In the genomic region with DNA sequence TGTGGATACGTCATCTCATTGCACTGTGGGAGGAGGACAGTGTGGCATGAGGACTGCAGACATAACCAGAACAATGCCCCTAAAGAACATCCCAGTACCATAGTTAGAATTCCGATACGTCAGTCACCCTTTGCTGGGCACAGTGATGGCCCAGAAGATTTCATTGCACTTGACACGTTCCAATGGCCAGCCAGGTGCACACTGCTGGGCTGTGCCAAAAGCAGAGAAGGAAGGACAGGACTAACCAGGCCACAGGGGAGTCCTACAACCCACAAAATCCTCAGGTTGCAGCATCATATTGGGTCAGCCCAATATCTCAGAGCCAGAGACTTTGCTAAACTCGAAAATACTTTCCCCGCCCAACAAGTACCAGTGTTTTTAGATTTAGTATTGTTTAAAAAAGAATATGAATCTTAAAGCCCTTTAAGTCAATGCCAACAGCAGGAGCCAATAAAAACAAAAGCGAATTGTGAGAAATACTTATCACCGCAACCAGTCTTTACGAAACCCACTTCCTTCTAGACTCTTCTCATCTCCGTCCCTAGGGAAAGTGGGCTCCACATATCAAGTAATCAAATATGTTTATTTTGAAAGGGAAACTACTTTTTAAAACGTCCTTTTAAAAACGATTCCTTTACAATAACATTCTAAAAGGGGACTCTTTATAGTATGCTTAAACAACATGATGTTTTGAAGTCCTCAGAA, we compare ENCODE assay signal across 19 mouse cellular contexts. TPM values are rescaled to one million over a fixed set of nuclear protein-coding genes. Genes with fewer than 3 reads are reported as not detected.
DNase-seq lines count a peak whose midpoint lies in the region; ATAC-seq and TF ChIP-seq lines count a peak whose summit lies in the region.
"Had no signal": no experiment of that assay in that cellular context is flagged by ENCODE, and none has a peak within 500 bp of the region (broad histone marks: within the 10 kb centered on the region; RNA-seq: fewer than 3 reads in every experiment).

No protein-coding gene starts in this region.

- H3K27me3 ChIP-seq in kidney, embryonic 15.5 days: no peaks in the 10 kb centered on the region
- H3K27me3 ChIP-seq in spleen, adult 2 months (ENCODE audit: control insufficient read depth, insufficient read depth, low read length): no peaks in the 10 kb centered on the region
- no peaks in the 10 kb centered on the region for H3K27me3 ChIP-seq in splenic B cell, adult 2 months (ENCODE audit: control insufficient read depth, insufficient read depth, low read length, poor library complexity, severe bottlenecking)
- H3K27me3 ChIP-seq: forebrain, embryonic 13.5 days; liver, embryonic 15.5 days; stomach, embryonic 15.5 days had no signal

- H3K4me1 ChIP-seq in kidney, embryonic 15.5 days: peaks cover 34% of the 10 kb centered on the region
- peaks cover 18% of the 10 kb centered on the region for H3K4me1 ChIP-seq in spleen, adult 2 months (ENCODE audit: control insufficient read depth, insufficient read depth, insufficient read length)
- H3K4me1 ChIP-seq: forebrain, embryonic 13.5 days had no signal

- 0 out of 2 replicates have a peak, but pooled peaks cover 3% of the 10 kb centered on the region for H3K9me3 ChIP-seq in kidney, embryonic 15.5 days (replicated peaks)
- H3K9me3 ChIP-seq: forebrain, embryonic 13.5 days; liver, embryonic 15.5 days; stomach, embryonic 15.5 days had no signal

- H3K27ac ChIP-seq in kidney, embryonic 15.5 days: no peak overlapping the region
- H3K27ac ChIP-seq in spleen, adult 2 months (ENCODE audit: insufficient read depth, low read length): peak overlapping the region; percentile 19
- H3K27ac ChIP-seq: forebrain, embryonic 13.5 days; hindbrain, postnatal 0 days; liver, embryonic 15.5 days; stomach, embryonic 15.5 days had no signal

- ATAC-seq in kidney, embryonic 15.5 days (replicated peaks; ENCODE audit: low FRiP score): 0 out of 2 replicates have a peak, but pooled peaks have one; percentile 49
- ATAC-seq: forebrain, embryonic 13.5 days; hindbrain, postnatal 0 days had no signal

- WGBS in kidney, embryonic 15.5 days: 39% methylated on average over 12 of the region's 12 CpGs
- 18% methylated on average over 12 of the region's 12 CpGs for WGBS in spleen, adult 2 months

- no peak overlapping the region for H3K4me2 ChIP-seq in kidney, embryonic 15.5 days
- H3K4me2 ChIP-seq: forebrain, embryonic 13.5 days; liver, embryonic 15.5 days; stomach, embryonic 15.5 days had no signal

- TF ChIP-seq POLR2A in spleen, adult 2 months (IDR thresholded peaks at IDR 0.05; ENCODE audit: low read depth, low read length): no peak

- no peaks in the 10 kb centered on the region for H3K36me3 ChIP-seq in kidney, embryonic 15.5 days
- no peaks in the 10 kb centered on the region for H3K36me3 ChIP-seq in spleen, adult 2 months (ENCODE audit: control insufficient read depth, insufficient read depth, low read length)
- H3K36me3 ChIP-seq in splenic B cell, adult 2 months (ENCODE audit: control insufficient read depth, insufficient read depth, low read length, poor library complexity, severe bottlenecking): no peaks in the 10 kb centered on the region
- H3K36me3 ChIP-seq: liver, embryonic 15.5 days; stomach, embryonic 15.5 days had no signal

- no peak overlapping the region for H3K4me3 ChIP-seq in kidney, embryonic 15.5 days (replicated peaks)
- no peak overlapping the region for H3K4me3 ChIP-seq in spleen, adult 2 months (ENCODE audit: extremely low read depth, insufficient read depth, insufficient read length)
- H3K4me3 ChIP-seq: forebrain, embryonic 13.5 days; liver, embryonic 15.5 days; stomach, embryonic 15.5 days had no signal

- DNase-seq in kidney, postnatal 10 days: no peak
- no peak for DNase-seq in spleen, adult 2 months (ENCODE audit: low read depth in 1 of 2, low spot score in 2 of 2)
- no peak for DNase-seq in spleen, adult 18-20 months
- peak; percentile 67 for DNase-seq in NIH3T3 (ENCODE audit: low read depth)
- DNase-seq in splenic B cell, adult 2 months (ENCODE audit: low read depth, low spot score): peak; percentile 72
- no peak for DNase-seq in frontal cortex, postnatal 10 days (ENCODE audit: low spot score in 2 of 2)
- DNase-seq: adrenal gland, postnatal 10 days; cerebellum, adult 8-10 months; heart, adult 18-20 months; heart, postnatal 36 days; kidney, postnatal 36 days; layer of hippocampus, postnatal 36 days; left cerebral cortex, postnatal 4 days; midbrain, embryonic 14.5 days had no signal

- TF ChIP-seq CTCF in spleen, adult 2 months (IDR thresholded peaks at IDR 0.05; ENCODE audit: extremely low read depth, insufficient read depth, insufficient read length, insufficient replicate concordance): no peak

- no peak overlapping the region for H3K9ac ChIP-seq in kidney, embryonic 15.5 days
- H3K9ac ChIP-seq: forebrain, embryonic 13.5 days; liver, embryonic 15.5 days; stomach, embryonic 15.5 days had no signal

RNA-seq across cellular contexts. Expression of a gene that starts 46.0 kb away (rescaled TPM):
- 20.1 and 21.7 TPM in 2 replicates for polyA plus RNA-seq in kidney, embryonic 15.5 days (2015; fragmentation: Nextera tagmentation; extraction: Ambion mirVana)
- polyA plus RNA-seq in spleen, adult 2 months (2012; rRNA removed): 5.4 and 7.3 TPM in 2 replicates

Comparison
In these comparisons a context has a peak if more than half of its experiments do, and no peak if none do; other contexts are left out.
1. DNase-seq: peak in NIH3T3 (single experiment) and splenic B cell, adult 2 months (single experiment); none in kidney, postnatal 10 days (single experiment), spleen, adult 2 months (0 of 2), spleen, adult 18-20 months (0 of 2) and frontal cortex, postnatal 10 days (0 of 2).